Mouse (Mus musculus) ES-CJ7 (cell line): ENCODE data around the gene Tubd1.

Experiments used
- DNase-seq: peaks from one replicate; pipeline ENCODE4 v3.0.0; 2011; ENCODE audit warnings: low read depth, low spot score

Gene Tubd1

DNA sequence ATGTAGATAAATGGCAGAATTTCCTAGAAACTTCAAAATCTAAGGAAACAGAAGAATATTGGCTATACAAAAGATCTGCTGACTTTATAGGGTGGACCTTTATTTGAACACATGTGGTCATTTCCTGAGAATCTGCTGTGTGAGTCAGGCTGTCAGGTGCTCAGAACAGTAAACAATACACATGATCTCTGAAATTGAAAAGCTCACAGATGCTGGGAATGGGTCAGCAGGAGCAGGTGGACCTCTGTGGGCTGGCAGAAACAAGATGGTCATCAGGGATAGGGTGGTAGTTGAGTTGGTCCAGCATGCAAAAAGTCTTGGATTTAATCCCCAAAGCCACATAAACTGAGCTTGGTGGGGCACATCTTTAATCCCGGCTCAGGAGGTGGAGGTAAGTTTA is 53.8 kb downstream of the Tubd1 start:
- DNase-seq, result no peak

GRCm38 (mm10) chr11:86599378-86600208 is 54.8 kb downstream of the Tubd1 start:
- no peak for DNase-seq

- DNase-seq, result no peak
These were observed 55.4 kb downstream of the Tubd1 start for GRCm38 (mm10) chr11:86600209-86600557.

DNA sequence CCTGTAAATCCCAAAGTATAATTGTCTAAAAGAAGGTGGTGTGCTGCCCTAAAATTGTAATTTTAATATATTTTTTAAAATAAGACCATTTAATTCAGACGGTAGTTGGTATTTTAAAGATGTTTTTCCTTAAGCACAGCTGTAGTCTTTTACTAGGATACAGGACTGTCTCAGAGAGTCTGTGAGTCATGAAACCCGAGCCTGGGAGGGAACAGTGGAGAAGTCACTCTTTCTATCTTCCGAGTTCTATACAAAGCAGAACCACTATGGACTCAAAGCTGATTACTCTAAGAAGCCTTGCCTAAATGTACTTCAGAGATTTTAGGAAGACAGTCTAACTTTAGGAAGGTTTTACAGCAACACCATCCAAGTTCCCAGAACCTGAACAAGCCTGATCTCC is 57.3 kb downstream of the Tubd1 start:
- no peak for DNase-seq

DNA sequence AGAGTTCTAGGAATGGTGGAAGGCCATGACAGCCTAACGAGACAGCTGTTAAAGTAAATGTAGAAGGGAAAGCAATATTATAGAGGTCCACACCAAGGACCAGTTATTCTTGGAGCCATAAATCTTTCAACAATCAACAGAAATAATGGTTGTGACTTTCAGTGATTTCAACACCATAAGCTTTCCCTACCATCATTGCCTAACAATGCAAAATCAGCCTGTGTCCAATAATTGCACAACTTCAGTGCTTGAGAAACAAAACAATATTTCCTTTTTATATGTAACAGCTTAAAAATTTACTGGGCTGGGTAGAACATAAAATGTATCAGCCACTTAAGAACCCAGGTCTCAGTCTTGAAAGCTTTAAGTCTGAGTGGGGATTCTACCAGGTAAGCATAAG is 58.9 kb downstream of the Tubd1 start:
- DNase-seq, result no peak

GRCm38 (mm10) chr11:86604289-86604688 is 59.5 kb downstream of the Tubd1 start:
- DNase-seq, result no peak

- no peak for DNase-seq
These were observed 60.1 kb downstream of the Tubd1 start for GRCm38 (mm10) chr11:86604732-86605520.

- DNase-seq, result no peak
These were observed 62.0 kb downstream of the Tubd1 start for GRCm38 (mm10) chr11:86606621-86607339.

DNA sequence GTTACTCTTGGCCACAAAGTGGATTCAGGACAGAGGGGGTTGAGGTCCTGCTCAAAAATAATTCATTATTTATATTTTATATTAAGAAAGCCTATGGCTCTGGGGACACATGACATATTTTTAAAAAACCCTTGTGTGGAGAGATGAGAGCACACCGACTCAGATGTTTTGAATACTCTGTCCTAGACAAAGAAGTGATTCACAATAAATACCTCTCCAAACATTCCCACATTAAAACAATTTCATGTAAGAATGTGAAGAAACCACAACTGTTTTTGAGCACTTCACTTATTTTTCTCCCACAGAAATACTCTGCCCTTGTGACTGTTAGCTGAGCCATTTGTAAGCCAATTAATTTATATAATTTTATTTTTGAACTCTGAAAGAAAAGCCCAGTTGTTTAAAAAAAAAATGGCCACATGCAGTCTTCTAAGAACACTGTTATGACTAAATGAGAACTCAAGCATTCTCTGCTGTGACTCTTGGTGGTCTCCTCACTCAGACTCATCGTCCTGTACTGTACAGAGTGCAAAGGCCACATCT is 63.1 kb downstream of the Tubd1 start:
- no peak for DNase-seq

DNA sequence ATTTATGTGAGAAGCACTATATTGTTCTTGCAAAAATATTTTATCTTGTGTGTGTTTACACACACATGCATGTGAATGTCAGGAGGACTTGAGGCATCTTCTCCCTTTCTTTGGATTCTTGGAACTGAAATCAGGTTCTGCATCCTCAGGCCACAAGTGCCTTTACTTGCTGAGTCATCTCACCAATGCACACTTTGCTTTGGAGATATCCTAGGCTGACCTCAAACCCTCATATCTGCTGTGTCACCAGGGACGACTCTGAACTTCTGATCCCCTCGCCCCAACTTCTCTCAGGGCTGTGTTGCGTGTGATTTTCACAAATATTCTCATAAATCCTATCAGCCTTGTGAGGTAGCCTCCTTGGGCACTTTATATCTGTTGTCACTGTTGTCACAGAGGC is 65.4 kb downstream of the Tubd1 start:
- DNase-seq, result no peak

DNA sequence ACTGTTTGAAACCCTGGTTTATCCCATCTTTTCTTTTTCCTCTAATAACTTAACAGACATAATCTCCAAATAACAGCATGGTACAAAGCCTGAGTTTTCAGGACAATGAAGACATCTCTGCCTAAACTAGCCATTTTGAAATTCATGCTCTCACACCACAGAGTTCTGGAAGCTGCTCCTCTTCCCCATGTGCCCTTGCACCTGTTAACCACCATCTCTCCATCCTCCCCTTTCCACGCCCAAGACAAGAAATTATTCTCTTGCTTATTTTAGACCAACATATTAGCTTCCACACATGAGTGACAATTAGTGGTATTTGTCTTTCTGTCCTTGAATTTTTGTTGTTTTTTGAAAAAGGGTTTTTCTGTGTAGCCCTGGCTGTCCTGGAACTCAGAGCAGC is 67.2 kb downstream of the Tubd1 start:
- no peak for DNase-seq

- DNase-seq, result no peak
These were observed 69.3 kb downstream of the Tubd1 start for GRCm38 (mm10) chr11:86614056-86614530.

DNA sequence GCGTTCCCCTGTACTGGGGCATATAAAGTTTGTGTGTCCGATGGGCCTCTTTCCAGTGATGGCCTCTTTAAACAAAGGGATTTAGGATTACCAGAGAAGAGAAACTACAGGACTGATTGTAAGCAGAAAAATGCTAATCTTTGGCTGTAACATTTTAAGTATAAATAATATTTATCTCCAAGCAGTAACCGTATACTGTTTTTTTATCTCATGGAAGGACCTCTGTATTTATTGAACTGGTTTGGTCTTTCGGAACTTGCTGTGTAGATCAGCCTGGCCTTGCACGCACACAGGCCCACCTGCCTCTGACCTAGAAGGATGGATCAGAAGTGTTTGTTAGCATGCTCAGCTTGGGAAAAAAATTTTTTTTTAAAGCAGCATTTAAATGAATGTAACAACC is 69.8 kb downstream of the Tubd1 start:
- no peak for DNase-seq
